In the genomic region with DNA sequence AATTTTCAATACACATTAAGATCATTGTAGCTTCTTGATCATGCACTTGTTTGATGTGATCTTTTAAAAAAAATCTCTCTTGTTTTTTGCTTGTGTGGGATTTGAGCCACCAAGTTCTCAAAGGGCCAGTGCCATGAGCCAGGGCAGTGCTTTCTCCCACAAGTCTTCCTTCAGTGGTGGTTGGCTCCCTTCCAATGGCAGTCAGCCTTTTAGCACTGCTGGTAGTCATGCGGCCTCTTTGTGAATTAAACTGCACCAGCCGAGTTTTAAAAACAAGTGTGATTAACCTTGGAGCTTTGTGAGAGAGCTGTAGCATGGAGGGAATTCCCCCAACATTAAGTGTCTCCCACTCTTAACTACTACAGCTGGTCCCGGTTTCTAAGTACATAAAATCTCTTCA, we compare ENCODE assay signal across 7 mouse cellular contexts.
DNase-seq lines count a peak whose midpoint lies in the region; ATAC-seq and TF ChIP-seq lines count a peak whose summit lies in the region.

No protein-coding gene starts in this region.

- ATAC-seq in midbrain, embryonic 16.5 days, result peak; percentile 70; the same call in 1 of the 2 replicates
- no peak; the same call in 1 of the 2 replicates for ATAC-seq in midbrain, embryonic 15.5 days (replicated peaks)
- no peak for ATAC-seq in heart, embryonic 13.5 days (ENCODE audit: extremely low read depth, insufficient number of reproducible peaks, low FRiP score, low TSS enrichment)
- no peak for ATAC-seq in liver, embryonic 11.5 days (replicated peaks; ENCODE audit: low FRiP score)

- no peak for TF ChIP-seq POLR2A in cerebellum, adult 2 months (IDR thresholded peaks at IDR 0.05; ENCODE audit: borderline replicate concordance, insufficient read depth, low read length)

- no peak overlapping the region for H3K4me3 ChIP-seq in midbrain, embryonic 16.5 days (ENCODE audit: low read depth, low read length)
- no peak overlapping the region for H3K4me3 ChIP-seq in midbrain, embryonic 15.5 days
- H3K4me3 ChIP-seq in cerebellum, adult 2 months (replicated peaks; ENCODE audit: insufficient read depth, low read depth, low read length), result no peak overlapping the region
- H3K4me3 ChIP-seq in heart, embryonic 13.5 days, result no peak overlapping the region
- H3K4me3 ChIP-seq in liver, embryonic 11.5 days (ENCODE audit: low read depth, low read length), result no peak overlapping the region

- no peak for TF ChIP-seq CTCF in cerebellum, adult 2 months (IDR thresholded peaks at IDR 0.05; ENCODE audit: borderline replicate concordance, insufficient read depth, low read depth, low read length)

- WGBS in midbrain, embryonic 16.5 days, result 43% methylated on average over 3 of the region's 3 CpGs
- 38% methylated on average over 3 of the region's 3 CpGs for WGBS in midbrain, embryonic 15.5 days
- 9% methylated on average over 3 of the region's 3 CpGs for WGBS in cerebellum, adult 2 months
- 28% methylated on average over 3 of the region's 3 CpGs for WGBS in heart, embryonic 13.5 days
- WGBS in liver, embryonic 11.5 days, result 61% methylated on average over 3 of the region's 3 CpGs

- no peaks in the 10 kb centered on the region for H3K9me3 ChIP-seq in midbrain, embryonic 16.5 days (replicated peaks; ENCODE audit: control insufficient read depth, low read length, poor library complexity, severe bottlenecking)
- no peaks in the 10 kb centered on the region for H3K9me3 ChIP-seq in midbrain, embryonic 15.5 days
- no peaks in the 10 kb centered on the region for H3K9me3 ChIP-seq in heart, embryonic 13.5 days
- no peaks in the 10 kb centered on the region for H3K9me3 ChIP-seq in liver, embryonic 11.5 days (ENCODE audit: control insufficient read depth, low read length)

- H3K27ac ChIP-seq in midbrain, embryonic 16.5 days (ENCODE audit: low read length), result no peak overlapping the region
- H3K27ac ChIP-seq in midbrain, embryonic 15.5 days, result no peak overlapping the region
- no peak overlapping the region for H3K27ac ChIP-seq in cerebellum, adult 2 months (ENCODE audit: insufficient read depth, low read length)
- H3K27ac ChIP-seq in heart, embryonic 13.5 days (replicated peaks), result peak overlapping the region; percentile 79
- no peak overlapping the region for H3K27ac ChIP-seq in liver, embryonic 11.5 days (ENCODE audit: low read depth, low read length)

- H3K4me1 ChIP-seq in midbrain, embryonic 16.5 days (ENCODE audit: control insufficient read depth, insufficient read depth, low read length), result peaks cover 2% of the 10 kb centered on the region
- no peaks in the 10 kb centered on the region for H3K4me1 ChIP-seq in midbrain, embryonic 15.5 days
- peaks cover 6% of the 10 kb centered on the region; the same call in 1 of the 2 replicates for H3K4me1 ChIP-seq in cerebellum, adult 2 months (ENCODE audit: control insufficient read depth, insufficient read depth, low read length)
- peaks cover 25% of the 10 kb centered on the region for H3K4me1 ChIP-seq in heart, embryonic 13.5 days
- H3K4me1 ChIP-seq in liver, embryonic 11.5 days (replicated peaks; ENCODE audit: control insufficient read depth, insufficient read depth, low read length), result no peaks in the 10 kb centered on the region

- no peaks in the 10 kb centered on the region for H3K36me3 ChIP-seq in midbrain, embryonic 16.5 days (ENCODE audit: control insufficient read depth, insufficient read depth, low read length)
- no peaks in the 10 kb centered on the region for H3K36me3 ChIP-seq in midbrain, embryonic 15.5 days (replicated peaks)
- H3K36me3 ChIP-seq in heart, embryonic 13.5 days, result no peaks in the 10 kb centered on the region
- H3K36me3 ChIP-seq in liver, embryonic 11.5 days (ENCODE audit: control insufficient read depth, insufficient read depth, low read length), result no peaks in the 10 kb centered on the region

- H3K27me3 ChIP-seq in midbrain, embryonic 16.5 days (ENCODE audit: control insufficient read depth, insufficient read depth, low read depth, low read length), result no peaks in the 10 kb centered on the region
- no peaks in the 10 kb centered on the region for H3K27me3 ChIP-seq in midbrain, embryonic 15.5 days (replicated peaks)
- no peaks in the 10 kb centered on the region for H3K27me3 ChIP-seq in cerebellum, adult 2 months (ENCODE audit: control insufficient read depth, insufficient read depth, low read length)
- H3K27me3 ChIP-seq in heart, embryonic 13.5 days (replicated peaks), result no peaks in the 10 kb centered on the region
- no peaks in the 10 kb centered on the region for H3K27me3 ChIP-seq in liver, embryonic 11.5 days (replicated peaks; ENCODE audit: control insufficient read depth, insufficient read depth, low read length)

- no peak overlapping the region for H3K4me2 ChIP-seq in midbrain, embryonic 16.5 days (ENCODE audit: low read length)
- no peak overlapping the region for H3K4me2 ChIP-seq in midbrain, embryonic 15.5 days
- H3K4me2 ChIP-seq in heart, embryonic 13.5 days, result no peak overlapping the region
- H3K4me2 ChIP-seq in liver, embryonic 11.5 days, result no peak overlapping the region

- DNase-seq in cerebellum, adult 2 months, result peak; percentile 50 to 75
- DNase-seq in layer of hippocampus, adult 8-10 months (ENCODE audit: low spot score in 2 of 2), result peak; percentile 30 to 70
- peak; percentile 11 for DNase-seq in right cerebral cortex, postnatal 4 days
- DNase-seq in liver, embryonic 11.5 days (ENCODE audit: low spot score), result no peak

- H3K9ac ChIP-seq in midbrain, embryonic 16.5 days (ENCODE audit: low read depth, low read length), result no peak overlapping the region
- no peak overlapping the region for H3K9ac ChIP-seq in midbrain, embryonic 15.5 days
- no peak overlapping the region for H3K9ac ChIP-seq in heart, embryonic 13.5 days
- H3K9ac ChIP-seq in liver, embryonic 11.5 days (ENCODE audit: low read depth, low read length), result no peak overlapping the region
